In the genomic region with DNA sequence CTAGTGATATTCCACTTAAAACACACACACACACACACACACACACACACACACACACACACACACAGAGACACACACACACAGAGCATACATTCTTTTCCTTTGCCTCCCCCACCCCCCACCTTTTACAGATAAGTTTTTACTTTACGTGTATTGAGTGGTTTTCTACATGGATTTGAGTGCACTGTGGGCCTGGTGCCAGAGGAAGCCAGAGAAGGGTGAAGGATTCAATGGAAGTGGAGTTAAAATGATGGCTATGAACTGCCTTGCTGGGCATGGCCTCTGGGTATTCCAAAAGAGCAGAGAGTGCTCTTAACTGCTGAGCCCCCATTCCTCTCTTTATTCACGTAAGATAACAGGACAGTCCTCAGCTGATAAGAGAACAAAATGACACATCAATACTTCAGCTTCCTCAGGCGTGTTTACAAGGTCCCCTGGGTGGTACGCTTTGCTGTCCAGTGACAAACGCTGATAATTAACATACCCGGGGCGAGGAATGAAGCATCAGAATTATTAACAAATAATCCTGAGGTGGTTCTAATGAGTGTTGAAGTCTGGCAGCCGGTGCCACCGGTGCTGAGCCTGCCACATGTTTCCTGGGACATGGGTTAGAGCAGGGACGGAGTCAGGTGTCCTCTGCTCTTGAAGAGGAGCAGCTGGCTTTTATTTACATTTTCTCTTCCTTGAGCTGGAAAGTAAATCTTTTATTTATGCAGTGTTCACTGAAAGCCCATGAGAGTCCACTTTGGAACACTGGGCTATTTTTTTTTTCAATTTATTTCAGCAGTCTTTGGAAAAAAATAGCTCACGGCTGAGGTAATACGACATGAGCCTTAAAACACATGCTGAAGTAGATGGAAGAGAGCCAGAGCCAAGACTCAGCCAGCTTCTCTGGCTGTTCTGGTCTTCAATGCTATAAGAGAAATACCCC, we compare ENCODE assay signal across 9 mouse cellular contexts. TPM values are rescaled to one million over a fixed set of nuclear protein-coding genes. Genes with fewer than 3 reads are reported as not detected.
A peak's percentile ranks its signal among the peaks of the same experiment; 100 is the strongest.
DNase-seq lines count a peak whose midpoint lies in the region; ATAC-seq and TF ChIP-seq lines count a peak whose summit lies in the region.
"Had no signal": no experiment of that assay in that cellular context is flagged by ENCODE, and none has a peak within 500 bp of the region (broad histone marks: within the 10 kb centered on the region; RNA-seq: fewer than 3 reads in every experiment).

No protein-coding gene starts in this region.

- H3K27me3 ChIP-seq in hindbrain, embryonic 13.5 days, result no peaks in the 10 kb centered on the region

- WGBS in hindbrain, embryonic 13.5 days, result 46% methylated on average over 12 of the region's 12 CpGs

- H3K4me1 ChIP-seq in hindbrain, embryonic 13.5 days (replicated peaks), result peaks cover 6% of the 10 kb centered on the region

- no peak overlapping the region for H3K9ac ChIP-seq in hindbrain, embryonic 13.5 days

- no peak for ATAC-seq in hindbrain, embryonic 13.5 days (ENCODE audit: low FRiP score)
- no peak for ATAC-seq in cerebellum, adult (ENCODE audit: insufficient number of reproducible peaks, low FRiP score, low TSS enrichment)

- 0 out of 2 replicates have a peak overlapping the region, but pooled peaks have one; percentile 46 for H3K27ac ChIP-seq in layer of hippocampus, adult 2 months
- 0 out of 2 replicates have a peak overlapping the region, but pooled peaks have one; percentile 0 for H3K27ac ChIP-seq in hindbrain, embryonic 13.5 days

- no peak for TF ChIP-seq CTCF in layer of hippocampus, adult 2 months (conservative IDR thresholded peaks at IDR 0.05)

- H3K36me3 ChIP-seq in hindbrain, embryonic 13.5 days, result peaks cover 76% of the 10 kb centered on the region

- no peak for DNase-seq in layer of hippocampus, adult 2 months (ENCODE audit: low spot score in 2 of 2)
- no peak for DNase-seq in layer of hippocampus, adult 9-11 months
- DNase-seq in MN1 (ENCODE audit: low spot score), result peak; percentile 54
- peak; percentile 74 for DNase-seq in gastrocnemius, adult 18-20 months (ENCODE audit: low spot score)
- no peak for DNase-seq in frontal cortex, postnatal 25 days (ENCODE audit: low spot score in 2 of 2)
- DNase-seq in testis, postnatal 14 days (ENCODE audit: low spot score), result no peak

- H3K4me2 ChIP-seq in hindbrain, embryonic 13.5 days, result no peak overlapping the region

- H3K4me3 ChIP-seq in layer of hippocampus, adult 2 months, result no peak overlapping the region
- no peak overlapping the region for H3K4me3 ChIP-seq in hindbrain, embryonic 13.5 days

- no peaks in the 10 kb centered on the region for H3K9me3 ChIP-seq in hindbrain, embryonic 13.5 days

RNA-seq across cellular contexts. Expression of a gene that starts 28.7 kb away (rescaled TPM):
- total RNA-seq in layer of hippocampus, adult 2 months (2021), result 10 to 100 TPM; 56.6 to 60.3 TPM
- 1 to 10 TPM; 4.8 to 7.6 TPM for total RNA-seq in gastrocnemius, adult 18-20 months (2021)
- 24.8 and 26.2 TPM in 2 replicates for polyA plus RNA-seq in hindbrain, embryonic 13.5 days (2015; fragmentation: Nextera tagmentation; extraction: Ambion mirVana)

RNA-seq across cellular contexts. Expression of a gene that starts 29.6 kb away (rescaled TPM):
- 100 to 1,000 TPM; 270 to 283 TPM for total RNA-seq in layer of hippocampus, adult 2 months (2021)
- total RNA-seq in gastrocnemius, adult 18-20 months (2021), result 1 to 10 TPM in 1 of 2 experiments, under 1 TPM in 1; 0.93 to 1.6 TPM
- 131 and 139 TPM in 2 replicates for polyA plus RNA-seq in hindbrain, embryonic 13.5 days (2015; fragmentation: Nextera tagmentation; extraction: Ambion mirVana)
- total RNA-seq: liver, adult 2 months had no signal
- polyA plus RNA-seq: liver, adult 2 months had no signal

RNA-seq across cellular contexts. Expression of a gene that starts 43.1 kb away (rescaled TPM):
- 100 to 1,000 TPM; 376 to 380 TPM for total RNA-seq in layer of hippocampus, adult 2 months (2021)
- total RNA-seq in gastrocnemius, adult 18-20 months (2021), result 1 to 10 TPM; 3.7 to 5.0 TPM
- polyA plus RNA-seq in hindbrain, embryonic 13.5 days (2015; fragmentation: Nextera tagmentation; extraction: Ambion mirVana), result 198 and 199 TPM in 2 replicates
- polyA plus RNA-seq: liver, adult 2 months had no signal

Comparison
In these comparisons a context has a peak if more than half of its experiments do, and no peak if none do; other contexts are left out.
1. DNase-seq: peak in MN1 (single experiment) and gastrocnemius, adult 18-20 months (single experiment); none in layer of hippocampus, adult 2 months (0 of 2), layer of hippocampus, adult 9-11 months (single experiment), frontal cortex, postnatal 25 days (0 of 2) and testis, postnatal 14 days (single experiment).
2. RNA of a gene that starts 28.7 kb away (total RNA-seq): 56.6 to 60.3 TPM in layer of hippocampus, adult 2 months; 4.8 to 7.6 TPM in gastrocnemius, adult 18-20 months; every median in the first group is over 4 times any median in the second.
3. RNA of a gene that starts 29.6 kb away (total RNA-seq): 270 to 283 TPM in layer of hippocampus, adult 2 months; 0.93 to 1.6 TPM in gastrocnemius, adult 18-20 months; every median in the first group is over 100 times any median in the second.
4. RNA of a gene that starts 43.1 kb away (total RNA-seq): 376 to 380 TPM in layer of hippocampus, adult 2 months; 3.7 to 5.0 TPM in gastrocnemius, adult 18-20 months; every median in the first group is over 10 times any median in the second.